Mouse (Mus musculus) ovary, adult 18-20 months (tissue): ENCODE data around the gene Ip6k2.
A peak's percentile ranks its signal among the peaks of the same experiment; 100 is the strongest.

Experiments
- DNase-seq: peaks from one replicate; pipeline ENCODE4 v3.0.0; 2022; ENCODE audit warnings: low spot score, mixed read lengths

The Ip6k2 gene

GRCm38 (mm10) chr9:108820077-108820476 lies 36.5 kb downstream of the Ip6k2 start:
- DNase-seq: no peak

GRCm38 (mm10) chr9:108824144-108824685 lies 40.6 kb downstream of the Ip6k2 start:
- DNase-seq: no peak

- no peak for DNase-seq
Measured at GRCm38 (mm10) chr9:108824755-108825413, 41.3 kb downstream of the Ip6k2 start.

GRCm38 (mm10) chr9:108825820-108826699 lies 42.5 kb downstream of the Ip6k2 start, which contains the start of gene Celsr3:
Gene Celsr3, plus strand, starts transcription at chr9:108826320.
- DNase-seq: no peak

- DNase-seq: peak; percentile 42
Measured at GRCm38 (mm10) chr9:108826700-108827340, 43.2 kb downstream of the Ip6k2 start.

- DNase-seq: no peak
Measured at GRCm38 (mm10) chr9:108827454-108827853, 43.9 kb downstream of the Ip6k2 start.

GRCm38 (mm10) chr9:108827906-108828305 lies 44.3 kb downstream of the Ip6k2 start:
- no peak for DNase-seq

DNA sequence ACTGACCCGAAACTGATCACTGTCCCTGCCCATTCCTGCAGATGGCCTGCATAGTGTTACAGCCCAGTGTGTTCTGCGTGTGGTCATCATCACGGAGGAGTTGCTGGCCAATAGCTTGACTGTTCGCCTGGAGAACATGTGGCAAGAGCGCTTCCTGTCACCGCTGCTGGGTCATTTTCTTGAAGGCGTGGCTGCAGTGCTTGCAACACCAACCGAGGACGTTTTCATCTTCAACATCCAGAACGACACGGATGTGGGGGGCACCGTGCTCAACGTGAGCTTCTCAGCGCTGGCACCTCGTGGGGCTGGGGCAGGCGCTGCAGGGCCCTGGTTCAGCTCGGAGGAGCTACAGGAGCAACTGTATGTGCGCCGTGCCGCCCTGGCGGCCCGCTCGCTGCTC lies 48.0 kb downstream of the Ip6k2 start:
- no peak for DNase-seq

DNA sequence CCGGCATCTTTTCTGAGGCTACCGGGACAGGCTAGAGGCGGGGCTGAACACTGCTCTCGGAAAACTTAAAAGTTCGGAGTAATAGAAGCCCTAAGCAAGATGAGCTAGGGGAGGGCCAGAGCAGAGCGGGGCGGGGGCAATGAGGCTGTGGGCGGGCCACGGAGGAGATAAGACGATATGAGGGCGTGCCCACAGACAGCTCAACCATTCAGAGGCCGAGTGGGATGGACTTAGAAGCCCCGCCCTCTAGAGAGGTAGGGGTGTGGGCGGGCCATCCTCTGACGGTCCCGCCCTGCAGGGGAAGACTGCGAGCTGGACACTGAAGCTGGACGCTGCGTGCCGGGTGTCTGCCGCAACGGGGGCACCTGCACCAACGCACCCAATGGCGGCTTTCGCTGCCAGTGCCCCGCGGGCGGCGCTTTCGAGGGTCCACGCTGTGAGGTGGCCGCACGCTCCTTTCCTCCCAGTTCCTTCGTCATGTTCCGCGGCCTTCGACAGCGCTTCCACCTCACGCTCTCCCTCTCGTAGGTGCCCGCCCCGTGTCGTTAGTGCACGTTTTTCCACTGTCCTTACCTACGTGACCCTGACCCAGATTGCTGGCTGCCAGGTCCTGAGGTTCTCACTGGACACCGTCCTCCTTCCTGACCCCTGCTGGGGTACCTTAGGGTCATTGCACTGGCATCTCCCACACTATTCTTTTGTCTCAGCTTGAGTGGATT lies 49.0 kb downstream of the Ip6k2 start:
- DNase-seq: peak; percentile 93

- DNase-seq: no peak
Measured at GRCm38 (mm10) chr9:108842989-108843388, 59.4 kb downstream of the Ip6k2 start.

- no peak for DNase-seq
Measured at GRCm38 (mm10) chr9:108845390-108845789, 61.8 kb downstream of the Ip6k2 start.

GRCm38 (mm10) chr9:108847374-108847773 lies 63.8 kb downstream of the Ip6k2 start:
- no peak for DNase-seq

DNA sequence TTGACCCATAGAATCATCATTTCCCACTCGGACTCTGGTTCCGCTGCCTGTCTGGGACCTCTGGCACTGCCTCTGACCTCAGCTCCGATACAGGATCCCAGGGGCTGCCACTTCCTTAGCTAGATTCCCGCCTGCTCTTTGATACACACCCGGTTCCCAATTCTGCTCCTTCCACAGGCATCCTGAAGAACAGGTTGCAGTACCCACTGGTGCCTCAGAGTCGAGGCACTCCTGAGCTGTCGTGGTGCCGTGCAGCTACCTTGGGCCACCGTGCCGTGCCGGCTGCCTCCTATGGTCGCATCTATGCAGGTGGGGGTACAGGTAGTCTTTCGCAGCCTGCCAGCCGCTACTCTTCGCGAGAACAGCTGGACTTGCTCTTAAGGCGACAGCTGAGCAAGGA lies 64.8 kb downstream of the Ip6k2 start:
- DNase-seq: no peak

- no peak for DNase-seq
Measured at GRCm38 (mm10) chr9:108852976-108853375, 69.4 kb downstream of the Ip6k2 start, which contains the start of gene Slc26a6. Gene Slc26a6, plus strand, starts transcription at chr9:108853283.

DNA sequence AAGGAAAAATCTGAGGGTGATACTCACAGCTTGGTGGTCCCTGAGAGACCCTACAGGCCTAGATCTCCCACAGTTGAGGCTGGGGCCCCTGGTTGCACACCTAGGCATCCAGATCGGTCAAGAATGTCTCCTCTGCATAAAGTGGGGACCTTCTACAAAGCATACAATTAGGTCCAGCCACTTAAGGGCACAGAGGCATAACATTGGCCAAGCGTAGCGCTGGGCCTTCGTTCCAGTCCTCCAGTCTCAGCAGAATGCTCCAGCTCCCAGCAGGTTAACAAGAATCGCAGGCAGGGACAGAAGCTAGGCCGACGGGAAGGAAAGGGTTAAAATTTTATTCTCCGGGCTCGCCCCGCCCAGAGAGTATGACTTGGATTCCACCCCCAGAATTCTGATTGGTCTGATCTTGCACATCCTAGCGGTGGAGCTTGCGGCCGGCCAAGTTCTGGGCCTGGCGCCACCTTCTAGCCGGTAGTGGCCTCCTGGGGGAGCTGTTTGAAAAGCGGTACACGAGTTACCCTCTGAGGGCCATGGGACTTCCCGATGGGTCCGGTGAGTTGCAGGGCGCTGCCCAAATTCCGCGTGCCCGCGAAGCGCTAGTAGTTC lies 70.1 kb downstream of the Ip6k2 start:
- DNase-seq: peak; percentile 89

- DNase-seq: peak; percentile 80
Measured at GRCm38 (mm10) chr9:108854241-108854696, 70.7 kb downstream of the Ip6k2 start.

DNA sequence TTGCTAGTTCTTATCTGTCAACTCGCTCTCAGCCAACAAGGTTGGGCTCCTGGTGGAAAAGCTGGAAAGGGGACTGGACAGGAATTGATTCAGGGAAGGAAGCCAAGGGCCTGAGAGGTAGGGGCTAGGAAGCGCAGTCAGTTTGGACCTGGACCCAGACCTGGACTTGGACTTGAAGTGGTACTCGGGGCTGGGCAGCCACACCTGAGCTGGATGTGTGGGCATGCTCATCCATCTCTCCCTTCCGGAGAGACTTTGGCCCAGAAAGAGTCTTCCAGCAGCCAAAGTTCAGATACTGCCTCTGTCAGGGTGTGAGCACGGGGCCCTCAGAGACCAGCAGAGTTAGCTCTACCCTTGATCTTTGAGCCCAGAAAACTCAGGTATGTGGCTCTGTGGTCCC lies 71.7 kb downstream of the Ip6k2 start:
- no peak for DNase-seq
